Mouse (Mus musculus): ENCODE results near the gene Skp2. TPM values are rescaled to one million over a fixed set of nuclear protein-coding genes. Genes with fewer than 3 reads are reported as not detected.

Skp2 gene
- total and polyA plus RNA-seq, 3 experiments: 0.50 to 0.73 (median 0.57) TPM

GRCm38 (mm10) chr15:9164125-9164524, 8.9 kb upstream of the Skp2 start:
- intact Hi-C loops (cut with DNase I): no loop called here
- Histone ChIP-seq H3K79me2 (replicated peaks; ENCODE audit: control insufficient read depth, insufficient read depth, low read length) (no peaks in the 10 kb centered on the region), H3K36me3 (ENCODE audit: control insufficient read depth, insufficient read depth, low read length) (no peaks in the 10 kb centered on the region), H3K4me3 (no peak overlapping the region), H3K27me3 (ENCODE audit: control insufficient read depth, insufficient read depth, low read length) (no peaks in the 10 kb centered on the region), H3K9ac (ENCODE audit: low read depth, low read length) (no peak overlapping the region), H3K27ac (no peak overlapping the region), H3K4me1 (ENCODE audit: control insufficient read depth, insufficient read depth, low read length) (no peaks in the 10 kb centered on the region)
- WGBS: 85% methylated on average over 6 of the region's 6 CpGs
- TF ChIP-seq EP300 (IDR thresholded peaks at IDR 0.05; ENCODE audit: insufficient read depth, low read depth, low read length): no peak
- TF ChIP-seq CTCF (IDR thresholded peaks at IDR 0.05): no peak
- DNase-seq: no peak

DNA sequence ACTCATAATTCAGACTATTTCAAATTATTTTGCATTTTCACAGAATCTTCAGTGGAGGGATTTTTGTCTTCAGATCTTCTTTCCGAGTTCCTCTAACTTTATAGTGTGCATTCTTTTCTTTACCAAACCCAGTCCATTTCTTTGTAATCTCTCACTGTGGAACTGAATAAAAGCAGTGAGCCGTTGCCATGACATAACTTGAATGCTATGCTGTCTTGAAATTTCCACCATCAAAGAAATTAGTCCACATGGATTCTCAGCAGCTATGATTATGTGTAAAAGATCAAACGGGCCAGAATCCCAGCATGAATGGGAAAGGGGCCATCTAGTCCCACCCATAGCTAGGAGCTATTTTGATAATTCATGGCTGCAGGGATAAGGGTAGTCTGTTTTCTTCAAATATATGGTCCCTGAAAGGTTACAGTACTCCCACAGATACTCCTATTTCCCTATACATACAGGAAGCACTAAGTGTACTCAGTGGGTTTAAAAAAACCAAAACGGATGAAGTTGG, 7.4 kb upstream of the Skp2 start:
- Histone ChIP-seq H3K27ac (no peak overlapping the region), H3K4me3 (no peak overlapping the region), H3K79me2 (replicated peaks; ENCODE audit: control insufficient read depth, insufficient read depth, low read length) (no peaks in the 10 kb centered on the region), H3K27me3 (ENCODE audit: control insufficient read depth, insufficient read depth, low read length) (no peaks in the 10 kb centered on the region), H3K4me1 (ENCODE audit: control insufficient read depth, insufficient read depth, low read length) (no peaks in the 10 kb centered on the region), H3K9ac (ENCODE audit: low read depth, low read length) (no peak overlapping the region), H3K36me3 (ENCODE audit: control insufficient read depth, insufficient read depth, low read length) (no peaks in the 10 kb centered on the region; the same call in 1 of the 2 replicates)
- WGBS: 73% methylated on average over 4 of the region's 4 CpGs
- intact Hi-C loops (cut with DNase I): no loop called here
- DNase-seq: no peak
- TF ChIP-seq EP300 (IDR thresholded peaks at IDR 0.05; ENCODE audit: insufficient read depth, low read depth, low read length) (no peak), CTCF (IDR thresholded peaks at IDR 0.05) (no peak), POLR2A (IDR thresholded peaks at IDR 0.05; ENCODE audit: insufficient read depth, low read depth, low read length) (no peak)

GRCm38 (mm10) chr15:9140684-9141171, 14.5 kb downstream of the Skp2 start:
- intact Hi-C loops (cut with DNase I): no loop called here
- Histone ChIP-seq H3K4me1 (ENCODE audit: control insufficient read depth, insufficient read depth, low read length) (peaks cover 3% of the 10 kb centered on the region; the same call in 1 of the 2 replicates), H3K79me2 (replicated peaks; ENCODE audit: control insufficient read depth, insufficient read depth, low read length) (0 out of 2 replicates have a peak, but pooled peaks cover 1% of the 10 kb centered on the region), H3K27ac (peak overlapping the region; percentile 84), H3K36me3 (ENCODE audit: control insufficient read depth, insufficient read depth, low read length) (no peaks in the 10 kb centered on the region), H3K27me3 (ENCODE audit: control insufficient read depth, insufficient read depth, low read length) (no peaks in the 10 kb centered on the region), H3K4me3 (peak overlapping the region; percentile 96), H3K9ac (ENCODE audit: low read depth, low read length) (peak overlapping the region; percentile 89)
- under 1% methylated on average over 34 of the region's 37 CpGs for WGBS
- DNase-seq: no peak
- 0 out of 2 replicates have a peak, but pooled peaks have one; percentile 3 for TF ChIP-seq EP300 (IDR thresholded peaks at IDR 0.05; ENCODE audit: insufficient read depth, low read depth, low read length)
- TF ChIP-seq CTCF (IDR thresholded peaks at IDR 0.05): no peak
- no peak for TF ChIP-seq POLR2A (IDR thresholded peaks at IDR 0.05; ENCODE audit: insufficient read depth, low read depth, low read length)

GRCm38 (mm10) chr15:9140252-9140680, 15.0 kb downstream of the Skp2 start, which contains the start of gene Lmbrd2:
Gene Lmbrd2, plus strand, starts transcription at chr15:9140550.
- Histone ChIP-seq H3K9ac (ENCODE audit: low read depth, low read length) (peak within 1 kb of the TSS; percentile 89), H3K4me1 (ENCODE audit: control insufficient read depth, insufficient read depth, low read length) (peaks cover 3% of the 10 kb centered on the region; the same call in 1 of the 2 replicates), H3K79me2 (replicated peaks; ENCODE audit: control insufficient read depth, insufficient read depth, low read length) (0 out of 2 replicates have a peak, but pooled peaks cover 1% of the 10 kb centered on the region), H3K27me3 (ENCODE audit: control insufficient read depth, insufficient read depth, low read length) (no peaks in the 10 kb centered on the region), H3K4me3 (peak within 1 kb of the TSS; percentile 96), H3K27ac (peak within 1 kb of the TSS; percentile 84), H3K36me3 (ENCODE audit: control insufficient read depth, insufficient read depth, low read length) (no peaks in the 10 kb centered on the region)
- WGBS: under 1% methylated on average over 32 of the region's 34 CpGs
- intact Hi-C loops (cut with DNase I): no loop called here
- TF ChIP-seq POLR2A (IDR thresholded peaks at IDR 0.05; ENCODE audit: insufficient read depth, low read depth, low read length) (no peak; the same call in 1 of the 2 replicates), CTCF (IDR thresholded peaks at IDR 0.05) (no peak), EP300 (IDR thresholded peaks at IDR 0.05; ENCODE audit: insufficient read depth, low read depth, low read length) (0 out of 2 replicates have a peak, but pooled peaks have one; percentile 27)
- DNase-seq: peak; percentile 97

DNA sequence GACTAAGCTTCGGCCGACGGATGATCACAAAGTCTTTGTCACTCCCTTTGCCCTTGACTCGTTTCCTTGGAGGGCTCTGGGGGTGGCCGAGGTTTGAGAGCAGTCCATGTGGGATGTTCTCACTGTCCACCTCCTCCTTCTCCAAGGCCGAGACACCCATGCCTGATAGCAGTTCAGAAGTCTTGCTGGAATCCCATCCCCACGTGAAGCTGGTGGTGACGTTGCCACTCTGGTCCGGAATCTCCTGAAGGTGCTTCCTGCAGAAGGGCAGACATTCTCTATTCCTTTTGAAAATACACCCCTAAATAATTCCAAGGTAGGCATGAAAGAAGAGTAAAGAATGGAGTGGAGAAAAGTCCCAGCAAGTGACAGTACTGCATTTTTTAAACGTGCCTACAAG, 15.8 kb downstream of the Skp2 start:
- no peaks in the 10 kb centered on the region for H3K36me3 ChIP-seq (ENCODE audit: control insufficient read depth, insufficient read depth, low read length)
- 32% methylated on average over 10 of the region's 10 CpGs for WGBS
- H3K9ac ChIP-seq (ENCODE audit: low read depth, low read length): no peak overlapping the region
- H3K4me3 ChIP-seq: peak overlapping the region; percentile 96
- H3K4me1 ChIP-seq (ENCODE audit: control insufficient read depth, insufficient read depth, low read length): peaks cover 6% of the 10 kb centered on the region
- DNase-seq: no peak
- TF ChIP-seq POLR2A (IDR thresholded peaks at IDR 0.05; ENCODE audit: insufficient read depth, low read depth, low read length) (no peak), CTCF (IDR thresholded peaks at IDR 0.05) (no peak), EP300 (IDR thresholded peaks at IDR 0.05; ENCODE audit: insufficient read depth, low read depth, low read length) (no peak)
- H3K79me2 ChIP-seq (replicated peaks; ENCODE audit: control insufficient read depth, insufficient read depth, low read length): 0 out of 2 replicates have a peak, but pooled peaks cover 1% of the 10 kb centered on the region
- H3K27ac ChIP-seq: no peak overlapping the region
- H3K27me3 ChIP-seq (ENCODE audit: control insufficient read depth, insufficient read depth, low read length): no peaks in the 10 kb centered on the region
- intact Hi-C loops (cut with DNase I): loop anchor here (2.0 kb wide), 1 partner anchor 69 kb away; the partner anchor contains the start of gene Nadk2

GRCm38 (mm10) chr15:9134891-9135507, 20.2 kb downstream of the Skp2 start:
- Histone ChIP-seq H3K4me1 (ENCODE audit: control insufficient read depth, insufficient read depth, low read length) (peaks cover 8% of the 10 kb centered on the region), H3K36me3 (ENCODE audit: control insufficient read depth, insufficient read depth, low read length) (no peaks in the 10 kb centered on the region), H3K27me3 (ENCODE audit: control insufficient read depth, insufficient read depth, low read length) (no peaks in the 10 kb centered on the region), H3K9ac (ENCODE audit: low read depth, low read length) (no peak overlapping the region), H3K27ac (no peak overlapping the region), H3K4me3 (no peak overlapping the region), H3K79me2 (replicated peaks; ENCODE audit: control insufficient read depth, insufficient read depth, low read length) (no peaks in the 10 kb centered on the region)
- DNase-seq: peak; percentile 31 to 39
- intact Hi-C loops (cut with DNase I): no loop called here
- 32% methylated on average over 6 of the region's 6 CpGs for WGBS
- TF ChIP-seq POLR2A (IDR thresholded peaks at IDR 0.05; ENCODE audit: insufficient read depth, low read depth, low read length) (no peak), CTCF (IDR thresholded peaks at IDR 0.05) (no peak), EP300 (IDR thresholded peaks at IDR 0.05; ENCODE audit: insufficient read depth, low read depth, low read length) (no peak)
